Mouse (Mus musculus): Measurements from ENCODE around the gene Ephb1.

Ephb1 gene

DNA sequence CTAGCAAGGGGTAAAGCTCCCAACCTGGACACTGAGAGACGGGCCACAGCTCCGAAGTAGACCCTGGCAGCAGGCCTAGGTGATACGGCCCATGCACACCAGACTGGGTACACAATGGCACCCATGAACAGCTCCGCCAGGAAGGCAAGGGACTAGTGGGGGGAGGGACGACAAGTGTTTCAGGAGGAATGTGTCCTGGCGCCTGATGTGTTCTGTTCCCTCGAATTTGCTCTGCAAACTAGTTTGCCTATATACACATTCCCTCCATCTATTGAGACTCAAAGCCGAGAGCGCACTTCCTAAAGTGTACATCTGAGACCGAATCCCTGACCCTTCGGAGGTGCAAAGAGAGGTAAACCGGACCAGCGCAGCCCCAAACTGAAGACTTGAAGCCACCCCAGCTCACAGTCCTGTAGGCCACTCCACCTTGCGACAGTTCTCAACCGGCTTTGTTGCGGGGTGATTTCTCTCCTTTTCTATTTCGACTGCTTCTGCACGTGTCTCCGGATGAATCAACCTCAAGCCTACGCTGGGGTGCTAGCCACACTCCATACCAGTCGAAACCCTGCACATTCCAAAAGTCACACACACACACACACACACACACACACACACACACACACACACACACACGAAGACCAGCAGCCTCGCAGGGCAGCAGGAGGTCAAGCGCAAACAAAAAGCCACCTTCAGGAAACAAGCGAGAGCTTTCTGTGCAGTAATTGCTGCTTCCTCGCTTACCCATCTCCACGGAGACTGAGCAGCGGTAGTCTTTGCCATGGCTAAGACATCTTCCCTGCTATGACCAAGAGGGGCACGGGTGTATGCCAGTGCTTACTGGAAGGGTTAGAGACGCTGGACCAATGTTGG is 2.1 kb downstream of the Ephb1 start:
- CTCF ChIA-PET = no interaction called here

DNA sequence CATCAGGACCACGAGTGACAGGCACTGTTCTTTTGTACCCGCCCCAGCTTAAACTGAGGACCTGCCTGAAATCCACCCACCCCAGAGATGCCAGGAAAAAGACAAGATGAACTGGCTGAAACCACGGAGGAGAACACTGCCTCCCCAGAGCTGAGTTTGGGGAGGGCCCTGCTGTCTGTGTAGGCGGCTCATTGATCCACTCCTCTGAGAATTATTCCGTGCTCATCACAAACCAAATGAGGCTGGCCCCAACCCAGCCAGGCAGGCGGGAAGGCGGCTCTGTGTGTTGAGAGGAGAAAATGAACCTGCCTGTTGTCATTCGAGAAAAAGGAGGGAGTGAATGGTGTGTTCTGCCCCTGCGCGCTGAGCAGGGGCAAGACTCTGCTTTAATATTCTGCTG is 2.8 kb downstream of the Ephb1 start:
- CTCF ChIA-PET = no interaction called here

DNA sequence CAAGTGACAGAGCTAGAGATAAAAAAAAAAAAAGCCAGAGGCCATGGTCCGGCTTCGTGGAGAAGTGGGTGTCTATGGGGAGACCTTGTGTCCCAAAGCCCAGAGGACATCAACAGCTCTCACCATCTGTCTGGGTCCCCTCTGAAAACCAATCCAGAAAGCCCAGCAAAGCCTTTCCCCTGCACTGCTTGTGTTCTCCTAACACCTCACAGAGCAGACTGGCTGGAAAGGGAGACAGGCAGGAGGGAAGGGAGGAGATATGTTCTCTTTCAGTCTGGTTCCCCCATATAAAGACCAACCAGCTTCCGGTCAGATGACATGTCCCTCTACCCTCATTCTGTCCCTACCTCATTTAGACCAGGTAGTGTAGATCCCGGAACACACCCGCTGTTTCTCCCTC is 3.3 kb downstream of the Ephb1 start:
- CTCF ChIA-PET = no interaction called here

DNA sequence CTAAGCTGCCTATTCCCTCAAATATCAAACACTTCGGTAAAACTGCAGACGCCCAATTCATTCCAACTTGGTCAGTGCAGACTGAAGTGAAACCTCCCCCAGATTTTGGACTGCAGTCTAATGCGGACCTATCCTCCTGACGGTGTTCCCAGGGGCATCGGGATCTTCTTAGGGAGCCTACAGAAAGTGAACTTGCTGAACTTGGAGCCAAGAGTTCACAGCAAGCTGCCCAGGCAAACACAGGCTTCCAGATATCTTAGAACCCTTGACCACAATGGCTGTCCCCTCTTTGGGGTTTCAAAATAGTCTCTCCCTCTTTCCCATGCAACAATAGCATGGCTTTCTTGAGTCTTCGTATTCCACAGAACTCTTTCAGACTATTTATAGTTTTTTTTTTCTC is 3.8 kb downstream of the Ephb1 start:
- CTCF ChIA-PET = no interaction called here

DNA sequence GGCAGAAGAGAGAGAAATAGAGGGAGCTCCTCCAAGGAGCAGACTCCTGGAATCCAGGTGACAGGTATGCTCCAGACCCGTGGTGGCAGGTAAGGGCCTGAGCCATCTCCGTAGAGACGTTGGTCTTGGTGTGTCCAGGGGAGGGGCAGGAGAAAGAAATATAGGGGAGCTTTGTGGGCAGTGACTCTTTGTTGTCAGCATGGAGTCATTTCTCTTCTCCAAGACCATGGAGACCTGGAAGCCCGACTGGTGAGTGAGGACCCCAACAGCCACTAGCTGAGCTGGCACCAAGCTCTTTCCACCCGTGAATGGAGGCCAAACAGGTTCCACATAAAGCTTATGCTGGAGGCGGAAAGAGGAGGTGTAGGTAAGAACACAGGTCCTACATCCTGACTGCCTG is 4.4 kb downstream of the Ephb1 start:
- CTCF ChIA-PET = no interaction called here

DNA sequence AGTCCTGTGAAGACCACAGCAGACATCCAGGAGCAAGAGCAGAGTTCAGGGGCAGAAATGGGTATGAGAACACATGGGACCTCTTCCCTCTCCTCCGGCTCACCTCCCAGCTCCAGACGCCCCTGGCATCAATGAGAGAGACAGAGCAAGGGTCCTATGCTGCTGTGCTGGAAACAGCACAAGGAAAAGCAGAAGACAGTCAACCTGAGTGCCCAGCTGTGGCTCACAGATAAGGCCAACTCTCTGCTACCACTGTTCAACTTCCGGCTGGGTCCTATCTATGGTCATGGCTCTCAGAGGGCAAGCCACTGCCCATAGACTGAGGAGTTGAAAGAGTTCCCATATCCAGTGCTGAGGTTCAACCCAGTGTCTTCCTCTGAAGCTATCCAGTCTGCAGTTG is 7.7 kb downstream of the Ephb1 start:
- CTCF ChIA-PET = no interaction called here

DNA sequence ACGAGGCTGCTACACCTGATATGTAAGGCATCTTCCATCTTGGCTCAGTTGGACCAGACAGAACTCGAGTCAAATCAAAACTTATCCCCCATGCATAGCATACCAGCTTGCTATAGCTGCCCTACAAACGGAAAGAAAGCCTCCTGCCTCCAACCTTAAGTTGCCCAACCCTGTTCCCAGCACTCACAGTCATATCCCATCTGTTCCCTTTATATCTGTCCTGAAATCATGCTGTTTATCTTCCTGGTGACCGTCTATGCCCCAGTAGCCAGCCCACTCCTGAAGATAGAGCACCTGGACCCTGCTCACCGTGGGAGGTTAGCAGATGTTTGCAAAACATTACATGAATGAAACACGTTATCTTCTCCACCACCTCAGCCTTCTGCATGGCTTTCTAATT is 9.0 kb downstream of the Ephb1 start:
- CTCF ChIA-PET = no interaction called here

DNA sequence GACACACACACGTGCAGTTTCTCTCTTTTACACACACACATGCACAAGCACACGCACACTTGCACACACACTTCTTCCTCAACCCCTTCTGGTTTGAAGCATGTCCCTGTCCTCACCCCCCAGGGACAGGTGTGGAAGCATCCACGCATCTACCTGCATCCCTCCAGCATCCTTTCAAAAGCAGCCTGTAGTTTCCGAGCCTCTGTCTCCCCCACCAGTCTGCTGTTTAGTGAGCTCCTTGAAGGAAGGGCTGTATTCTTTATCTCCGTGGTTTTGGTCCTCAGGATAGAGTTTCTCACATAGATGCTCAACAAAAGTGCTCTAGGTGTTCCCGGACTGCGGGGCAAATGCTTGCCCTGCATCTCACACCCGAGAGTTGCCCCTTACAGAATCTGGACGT is 9.4 kb downstream of the Ephb1 start:
- CTCF ChIA-PET = no interaction called here

DNA sequence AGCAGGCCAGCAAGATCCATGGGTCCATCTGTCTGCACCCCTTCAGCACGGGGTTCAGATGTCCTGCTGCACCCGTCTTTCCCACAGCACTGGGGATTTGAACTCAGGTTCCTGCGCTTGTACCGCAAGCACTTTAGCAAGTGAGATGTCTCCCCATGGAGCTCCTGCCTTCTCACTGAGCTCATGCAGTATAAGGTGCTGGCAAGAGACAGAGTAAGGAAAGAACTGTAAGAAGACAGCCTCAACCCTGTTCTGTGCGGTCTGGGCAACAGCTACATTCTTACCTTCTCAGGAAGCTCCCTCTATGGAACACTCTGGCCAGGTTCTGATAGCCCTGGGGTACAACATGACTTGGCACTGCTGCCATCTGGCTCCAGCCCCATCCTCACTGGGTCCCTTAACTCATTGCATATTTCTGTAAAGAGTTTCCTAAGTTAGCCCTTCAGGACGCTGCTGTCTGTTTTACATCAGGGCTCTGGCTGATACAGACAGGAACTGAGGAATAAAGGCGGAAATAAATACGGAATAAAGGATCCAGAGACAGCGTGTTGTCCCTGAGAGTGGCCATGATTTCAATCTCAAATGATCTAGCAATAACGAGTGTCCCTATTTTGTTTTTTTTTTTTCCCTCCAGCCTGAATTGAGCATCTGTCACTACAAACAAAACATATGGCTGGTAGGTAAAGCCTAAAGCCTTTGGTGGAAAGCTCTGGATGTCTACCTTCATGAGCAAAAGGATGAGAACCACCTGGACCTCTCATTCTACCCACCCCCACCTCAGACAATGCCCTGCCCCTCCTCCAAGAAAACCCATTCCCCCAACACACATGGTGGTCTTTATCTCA is 10.2 kb downstream of the Ephb1 start:
- CTCF ChIA-PET = no interaction called here

DNA sequence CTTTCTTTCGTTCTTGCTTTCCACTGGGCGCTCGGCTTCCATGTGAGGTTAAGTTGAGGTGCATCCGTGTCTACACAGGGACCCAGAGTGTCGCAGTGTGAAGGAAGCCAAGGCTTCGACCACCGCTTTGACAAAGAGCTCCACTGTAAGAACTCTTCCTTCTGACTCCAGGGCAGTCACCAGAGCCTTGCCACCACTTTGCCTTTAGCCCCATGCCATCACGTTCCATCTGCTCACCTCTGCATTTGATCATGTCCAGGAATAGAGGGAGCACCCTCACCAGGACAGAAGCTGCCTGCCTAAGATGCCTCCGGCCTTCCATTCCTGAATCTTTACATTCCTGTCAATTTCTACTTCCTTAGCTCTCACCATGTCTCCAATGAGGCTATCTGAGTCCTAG is 11.4 kb downstream of the Ephb1 start:
- CTCF ChIA-PET = no interaction called here

DNA sequence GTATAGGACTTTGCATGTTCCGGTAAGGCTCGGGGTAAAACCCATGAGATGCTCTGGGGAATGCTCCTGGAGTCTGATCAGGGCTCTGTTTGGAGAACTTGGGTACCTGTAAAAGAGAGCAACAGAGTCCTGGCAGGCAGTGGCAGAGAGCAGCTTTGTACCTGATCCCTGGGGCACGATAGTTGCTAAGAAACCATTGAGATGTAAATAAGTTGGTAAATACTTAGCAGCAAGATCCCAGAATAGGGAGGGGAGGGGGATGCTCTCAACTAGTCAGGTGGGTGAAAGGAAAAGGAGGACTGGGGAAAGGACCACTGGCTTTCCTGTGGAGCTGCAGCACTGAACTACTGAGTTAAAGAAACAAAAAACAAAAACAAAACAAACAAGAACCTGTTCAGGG is 12.5 kb downstream of the Ephb1 start:
- CTCF ChIA-PET = no interaction called here

DNA sequence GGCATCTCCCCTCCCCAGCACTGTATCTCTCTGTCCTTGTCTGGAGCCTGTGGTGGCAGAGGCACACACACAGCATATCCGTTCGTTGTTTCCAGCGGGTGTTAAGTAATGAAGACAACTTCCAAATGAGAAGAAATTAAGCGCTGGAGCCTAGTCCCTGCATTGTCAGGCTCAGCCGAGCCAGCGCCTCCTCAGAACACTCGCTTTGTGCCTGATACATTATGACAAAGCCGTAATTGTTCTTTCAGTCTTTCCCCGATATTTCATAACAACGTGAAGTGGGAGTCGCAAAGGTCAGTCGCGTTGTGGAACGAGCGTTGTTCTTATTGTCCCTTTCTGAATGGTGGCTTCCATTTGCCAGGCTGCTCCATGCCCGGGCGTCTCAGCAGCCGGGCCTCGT is 13.7 kb downstream of the Ephb1 start:
- CTCF ChIA-PET = no interaction called here

DNA sequence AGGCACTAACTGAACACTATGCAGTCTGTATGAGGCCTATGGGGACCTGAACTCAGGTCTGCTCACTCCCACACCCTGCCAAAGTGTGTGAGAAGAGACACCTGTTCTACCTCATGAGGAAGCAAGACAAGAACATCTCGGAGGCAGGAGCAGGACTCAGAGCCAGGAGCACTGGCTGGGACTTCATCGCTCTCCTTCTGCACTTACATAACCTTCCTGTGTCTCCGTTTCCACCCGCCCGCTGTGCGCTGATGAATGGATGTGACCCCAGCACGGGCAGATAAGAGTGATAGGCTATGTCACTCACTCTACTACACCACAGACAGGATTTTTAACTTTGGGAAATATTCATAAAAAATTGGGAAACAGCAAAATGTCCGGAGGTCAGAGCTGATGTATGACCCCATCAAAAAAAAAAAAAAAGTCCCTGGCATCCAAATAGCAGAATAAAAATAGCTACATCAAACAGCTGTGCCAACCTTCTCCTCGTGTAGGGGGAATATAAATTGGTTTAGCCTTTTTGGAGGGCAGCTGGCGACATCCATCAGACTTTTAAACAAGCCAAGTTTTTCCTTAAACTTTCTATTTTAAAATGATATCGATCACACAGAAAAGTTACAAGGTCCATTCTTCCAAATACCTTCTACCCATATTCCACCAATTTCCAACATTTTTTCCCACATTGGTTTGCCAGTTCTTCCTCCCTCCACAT is 18.8 kb downstream of the Ephb1 start:
- CTCF ChIA-PET = no interaction called here

DNA sequence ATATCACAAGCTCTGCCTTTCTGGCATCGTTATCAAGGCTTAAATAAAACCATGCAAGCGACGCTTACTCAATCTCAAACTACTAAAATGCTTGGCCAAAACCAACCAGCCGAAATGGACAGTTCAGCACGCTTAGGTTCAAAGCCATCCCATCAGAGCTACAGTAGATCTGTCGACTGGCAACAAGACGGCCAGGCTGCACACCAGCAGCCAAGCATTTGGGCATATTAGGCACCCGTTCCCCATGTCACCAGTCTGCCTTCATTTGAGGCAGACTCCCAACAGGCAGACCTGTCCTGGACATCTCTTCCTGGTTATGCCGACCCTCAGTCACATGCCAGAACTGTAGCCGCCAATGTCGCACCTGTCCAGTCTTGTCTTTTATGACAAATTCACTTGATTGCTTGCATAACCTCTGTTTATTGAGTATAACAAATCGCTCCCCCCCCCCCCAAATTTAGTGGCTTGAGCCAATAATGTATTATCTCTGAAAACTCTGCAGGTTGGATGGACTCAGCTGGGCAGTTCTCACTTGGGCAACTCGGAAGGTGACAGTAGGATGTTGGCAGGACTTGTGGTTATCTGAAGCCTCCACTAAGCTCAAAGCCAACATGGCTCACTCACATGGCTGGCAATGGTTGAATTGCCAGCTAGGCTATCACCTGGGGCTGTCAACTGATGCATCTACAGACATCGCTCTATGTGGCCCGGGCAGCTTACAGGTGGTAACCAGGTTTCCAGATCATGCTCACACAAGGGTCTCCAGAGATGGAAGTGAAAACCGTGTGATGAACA is 24.0 kb downstream of the Ephb1 start:
- CTCF ChIA-PET = no interaction called here

DNA sequence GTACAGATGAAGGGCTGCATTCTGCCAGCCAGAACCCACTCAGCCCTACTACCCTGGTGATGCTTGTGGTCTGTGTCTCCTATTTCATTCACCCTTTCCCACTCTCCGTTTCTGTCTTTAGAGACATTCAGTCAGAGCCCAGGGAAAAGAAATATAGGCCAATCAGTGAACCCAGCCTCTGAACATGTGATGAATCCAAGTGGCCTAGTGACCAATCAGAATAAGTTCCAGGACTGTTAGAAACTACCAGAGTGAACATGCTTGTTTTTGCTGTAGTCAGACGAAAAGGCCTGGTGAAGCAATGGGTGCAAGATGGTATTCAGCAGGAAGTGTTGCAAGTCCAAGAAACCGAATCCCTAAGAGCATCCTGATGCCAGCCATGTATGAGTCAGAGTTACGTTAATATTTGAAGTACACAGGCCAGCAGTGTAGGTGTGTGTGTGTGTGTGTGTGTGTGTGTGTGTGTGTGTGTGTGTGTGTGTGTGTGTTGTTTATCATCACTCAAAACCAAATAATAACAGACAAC is 26.8 kb downstream of the Ephb1 start:
- CTCF ChIA-PET = no interaction called here

DNA sequence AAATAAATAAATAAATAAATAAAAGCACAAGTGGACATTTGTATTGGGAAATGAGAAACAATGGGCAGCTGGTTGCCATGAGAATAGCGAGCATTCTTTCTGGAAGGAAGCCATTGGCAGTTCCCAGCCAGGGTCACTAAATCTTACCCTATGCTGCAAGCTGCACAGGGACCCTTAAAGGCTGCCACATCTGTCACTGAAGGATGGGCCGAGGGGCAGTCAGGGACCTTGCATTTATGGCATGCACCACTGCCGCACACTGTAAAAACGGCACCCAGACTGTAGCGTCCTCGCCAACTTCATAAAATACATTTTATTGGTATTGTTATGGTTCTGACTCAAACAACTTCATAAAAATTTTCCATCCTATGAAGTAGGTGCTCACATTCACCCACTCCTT is 39.1 kb downstream of the Ephb1 start:
- CTCF ChIA-PET = no interaction called here

DNA sequence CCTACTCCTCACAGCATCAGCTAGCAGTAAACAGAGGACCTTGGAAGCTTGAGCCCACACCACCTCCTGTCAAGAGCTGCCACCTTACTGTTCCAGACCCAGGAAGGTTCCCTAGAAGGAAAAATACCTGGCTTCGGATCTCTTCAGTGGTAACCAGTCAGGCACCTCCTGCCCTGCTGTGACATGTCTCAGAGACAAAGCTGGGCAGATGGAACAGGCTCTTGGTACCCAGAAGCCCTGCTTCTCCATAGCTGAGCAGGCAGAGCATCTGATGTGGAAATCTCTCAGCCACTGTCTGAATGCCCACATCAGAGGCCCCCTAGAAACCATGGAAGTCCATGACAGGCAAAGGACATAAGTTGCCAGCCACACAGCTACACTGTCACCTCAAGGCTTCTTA is 39.7 kb downstream of the Ephb1 start:
- CTCF ChIA-PET = no interaction called here

DNA sequence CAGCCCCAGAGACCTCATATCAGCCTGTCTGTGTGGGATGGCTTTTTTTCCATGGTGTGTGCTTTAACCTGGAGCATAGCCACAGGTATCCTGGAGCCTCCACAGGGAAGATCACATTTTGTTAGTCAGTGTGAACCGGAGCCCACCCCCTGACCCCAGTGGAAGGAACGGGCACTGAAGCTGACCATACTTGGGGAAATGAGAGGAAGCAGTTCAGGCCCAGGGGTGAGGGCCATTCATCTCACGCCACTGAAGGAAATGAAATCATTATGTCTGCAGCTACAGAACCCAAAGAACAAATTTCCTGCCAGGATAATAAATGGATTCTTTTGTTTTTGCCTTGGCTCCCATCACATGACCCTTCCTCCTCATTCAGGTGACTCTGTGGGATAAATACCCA is 44.1 kb downstream of the Ephb1 start:
- CTCF ChIA-PET = no interaction called here

DNA sequence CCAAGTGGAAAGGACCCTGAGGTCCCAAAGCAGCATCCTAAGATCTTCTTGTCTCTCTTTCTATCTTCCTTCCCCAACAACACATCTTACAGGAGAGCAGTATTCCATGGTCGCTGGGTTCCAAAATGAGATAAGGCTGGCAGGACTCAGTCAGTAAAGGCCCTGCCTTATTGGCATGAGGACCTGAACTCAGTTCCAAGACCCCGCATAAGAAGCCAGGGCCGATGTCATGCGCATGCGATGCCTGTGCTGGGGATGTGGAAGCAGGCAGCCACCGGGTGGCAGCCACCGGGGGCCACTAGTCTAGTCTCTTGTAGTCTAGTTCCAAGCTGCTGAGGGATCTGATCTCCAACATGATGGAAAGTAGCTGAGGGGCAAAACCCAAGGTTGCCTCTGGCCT is 45.2 kb downstream of the Ephb1 start:
- CTCF ChIA-PET = no interaction called here

DNA sequence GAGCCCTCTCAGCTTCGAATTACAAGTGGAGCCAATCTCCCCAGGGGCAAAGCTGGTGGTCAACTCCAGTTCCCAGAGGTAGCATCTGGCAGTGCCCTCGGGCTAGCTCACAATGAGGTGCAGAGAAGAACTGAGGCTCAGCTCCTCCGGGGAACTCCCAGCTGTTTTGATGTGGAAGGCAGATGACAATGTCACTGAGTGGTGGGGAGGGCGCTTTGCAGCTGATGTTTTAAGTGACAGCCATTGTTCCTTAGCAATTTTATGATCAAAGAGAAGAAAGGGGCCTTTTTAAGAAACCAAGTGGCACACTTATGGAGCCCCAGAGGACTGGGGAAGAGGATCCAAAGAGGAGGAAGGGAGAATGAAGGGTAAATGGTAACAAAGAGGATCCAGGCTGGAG is 46.8 kb downstream of the Ephb1 start:
- CTCF ChIA-PET = no interaction called here

DNA sequence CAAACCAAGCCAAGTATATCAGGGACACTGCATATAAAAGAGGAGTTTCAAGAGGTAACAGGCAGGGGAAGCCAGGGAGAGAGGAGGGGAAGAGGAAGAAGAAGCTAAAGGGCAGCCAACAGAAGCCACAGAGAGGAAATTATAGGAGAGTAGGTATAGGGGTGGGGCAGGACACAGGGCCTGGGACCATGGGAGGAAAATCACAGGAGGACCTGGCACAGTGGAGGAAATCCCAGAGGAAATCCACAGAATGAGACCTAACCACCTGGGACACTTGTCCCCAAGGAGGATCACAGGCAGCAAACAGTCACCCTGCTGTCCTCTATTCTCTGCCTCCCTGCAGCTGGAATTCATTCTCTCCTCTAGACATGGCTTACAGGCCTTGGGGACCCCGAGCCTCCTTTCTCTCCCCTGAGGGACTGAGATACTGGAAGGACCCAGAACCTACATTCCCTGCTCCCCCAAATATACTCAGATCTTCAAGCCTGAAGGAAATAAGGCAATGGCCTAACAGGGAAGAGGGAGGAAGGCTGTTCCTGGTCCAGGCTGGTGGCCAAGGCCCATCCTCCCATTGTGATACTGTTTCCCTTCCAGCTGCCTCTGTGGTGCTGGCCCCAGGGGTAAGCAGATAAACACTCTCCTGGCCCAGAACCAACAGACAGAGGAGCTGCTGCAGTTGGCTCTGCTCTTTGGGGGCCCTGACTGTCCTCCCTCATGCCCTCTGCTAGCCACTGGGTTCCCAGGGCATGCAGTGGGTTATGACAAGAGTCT is 47.7 kb downstream of the Ephb1 start:
- CTCF ChIA-PET = no interaction called here

All from spleen, embryonic (tissue).